Mouse (Mus musculus) kidney, postnatal 0 days (tissue): ENCODE data around the gene Blnk. TPM values are rescaled to one million over a fixed set of nuclear protein-coding genes. Genes with fewer than 3 reads are reported as not detected.

Experiments used
- ATAC-seq: fragments of 200-750 bp; cut with Nextera tagmentation; replicated peaks from 2 replicates; pipeline ENCODE4 v1.8.0; 2017; ENCODE audit warnings: low read depth, moderate number of reproducible peaks, moderate TSS enrichment, moderate library complexity; ENCODE audit not compliant: low FRiP score
- DNase-seq: peaks from one replicate; pipeline ENCODE4 v3.0.0-alpha.2; 2016; ENCODE audit warnings: low spot score
- H3K27ac ChIP-seq: fragments of 300-500 bp; sonication (generic); 2 replicates; pipeline ENCODE4 v1.5.1; 2014; ENCODE audit warnings: mild to moderate bottlenecking
- H3K27me3 ChIP-seq: fragments of 300-500 bp; sonication (generic); 2 replicates; pipeline ENCODE4 v1.6.1; 2014; ENCODE audit warnings: low read length, mixed read lengths; ENCODE audit not compliant: insufficient read depth
- H3K36me3 ChIP-seq: fragments of 300-500 bp; sonication (generic); 2 replicates; pipeline ENCODE4 v1.6.1; 2014; ENCODE audit warnings: low read length, mixed read lengths; ENCODE audit not compliant: insufficient read depth
- H3K4me1 ChIP-seq: fragments of 300-500 bp; sonication (generic); replicated peaks from 2 replicates; pipeline ENCODE4 v1.6.1; 2014; ENCODE audit warnings: antibody characterized with exemption, low read length, mixed read lengths; ENCODE audit not compliant: insufficient read depth
- H3K4me2 ChIP-seq: fragments of 300-500 bp; sonication (generic); 2 replicates; pipeline ENCODE4 v1.6.1; 2014; ENCODE audit warnings: mild to moderate bottlenecking, low read length, moderate library complexity, mixed read lengths
- H3K4me3 ChIP-seq: fragments of 300-500 bp; sonication (generic); replicated peaks from 2 replicates; pipeline ENCODE4 v1.5.1; 2014; ENCODE audit warnings: low read depth, low read length
- H3K9ac ChIP-seq: fragments of 300-500 bp; sonication (generic); 2 replicates; pipeline ENCODE4 v1.6.1; 2014; ENCODE audit warnings: low read depth, low read length
- H3K9me3 ChIP-seq: fragments of 300-500 bp; sonication (generic); replicated peaks from 2 replicates; pipeline ENCODE4 v1.6.1; 2016; ENCODE audit warnings: low read length, inconsistent platforms, mixed read lengths
- CTCF ChIP-seq: IDR thresholded peaks from 2 replicates; pipeline ENCODE4 v1.5.1; 2016; ENCODE audit warnings: antibody characterized with exemption, low read depth, mild to moderate bottlenecking, moderate library complexity
- WGBS: fragments of 180-500 bp; shearing (Covaris S2); extraction: QIAGEN DNeasy Blood & Tissue Kit; methylation state at CpG from one replicate; pipeline ENCODE4 v1.1.7; 2014; 5-methylcytosine and 5-hydroxymethylcytosine counted together
- microRNA-seq: library from miRNA; unstranded; fragments of <30 nt; microRNA quantifications from one replicate; pipeline ENCODE4, GENCODE M21; 2016
- polyA plus RNA-seq: library from polyadenylated mRNA; unstranded; fragments of >200 nt; fragmentation: Nextera tagmentation; extraction: Ambion mirVana; gene quantifications from 2 replicates; pipeline ENCODE4 v1.2.1, GENCODE M21; 2015

Gene Blnk
- polyA plus RNA-seq, 1 experiment from 2014 or later, result 29.9 TPM

- no peak for ATAC-seq
- peak; percentile 19 for DNase-seq
- Histone ChIP-seq H3K4me3 (no peak overlapping the region), H3K36me3 (no peaks in the 10 kb centered on the region), H3K9me3 (no peaks in the 10 kb centered on the region), H3K9ac (no peak overlapping the region), H3K27me3 (no peaks in the 10 kb centered on the region), H3K4me1 (no peaks in the 10 kb centered on the region), H3K4me2 (no peak overlapping the region), H3K27ac (no peak overlapping the region)
- TF ChIP-seq CTCF, result no peak
- 70% methylated on average over 9 of the region's 9 CpGs for WGBS
Observed at GRCm38 (mm10) chr19:40931581-40932369, 62.6 kb downstream of the Blnk start.

GRCm38 (mm10) chr19:40895393-40895703, 99.0 kb downstream of the Blnk start:
- Histone ChIP-seq H3K9ac (peak overlapping the region; percentile 66), H3K4me3 (peak overlapping the region; percentile 72), H3K4me2 (peak overlapping the region; percentile 77), H3K4me1 (no peaks in the 10 kb centered on the region), H3K9me3 (0 out of 2 replicates have a peak, but pooled peaks cover 5% of the 10 kb centered on the region), H3K27me3 (peaks cover 10% of the 10 kb centered on the region; the same call in 1 of the 2 replicates), H3K27ac (peak overlapping the region; percentile 87), H3K36me3 (no peaks in the 10 kb centered on the region)
- TF ChIP-seq CTCF, result no peak
- WGBS, result 2% methylated on average over 6 of the region's 6 CpGs
- no peak for ATAC-seq
- DNase-seq, result peak; percentile 27

- WGBS, result under 1% methylated on average over 89 of the region's 89 CpGs
- 0 out of 2 replicates have a peak, but pooled peaks cover 5% of the 10 kb centered on the region for H3K9me3 ChIP-seq
- peak within 1 kb of the TSS; percentile 72 for H3K4me3 ChIP-seq
- DNase-seq, result peak; percentile 93
- peak within 1 kb of the TSS; percentile 77 for H3K4me2 ChIP-seq
- H3K9ac ChIP-seq, result peak within 1 kb of the TSS; percentile 66
- peaks cover 14% of the 10 kb centered on the region; the same call in 1 of the 2 replicates for H3K27me3 ChIP-seq
- TF ChIP-seq CTCF, result no peak
- peak within 1 kb of the TSS; percentile 87 for H3K27ac ChIP-seq
- ATAC-seq, result peak; percentile 93
- H3K36me3 ChIP-seq, result no peaks in the 10 kb centered on the region
- H3K4me1 ChIP-seq, result no peaks in the 10 kb centered on the region
Observed at GRCm38 (mm10) chr19:40894519-40895392, 99.6 kb downstream of the Blnk start, which contains the start of gene Zfp518a. TSS of gene Zfp518a (plus strand) at chr19:40894705.

- Histone ChIP-seq H3K9ac (peak overlapping the region; percentile 66), H3K4me3 (peak overlapping the region; percentile 72), H3K9me3 (0 out of 2 replicates have a peak, but pooled peaks cover 5% of the 10 kb centered on the region), H3K4me2 (peak overlapping the region; percentile 77), H3K27ac (peak overlapping the region; percentile 87), H3K36me3 (no peaks in the 10 kb centered on the region), H3K27me3 (peaks cover 17% of the 10 kb centered on the region), H3K4me1 (no peaks in the 10 kb centered on the region)
- DNase-seq, result no peak
- ATAC-seq, result peak; percentile 16; the same call in 1 of the 2 replicates
- TF ChIP-seq CTCF, result no peak
- WGBS, result 56% methylated on average over 21 of the region's 21 CpGs
Observed at GRCm38 (mm10) chr19:40894071-40894506, 100.2 kb downstream of the Blnk start.

- no peak for TF ChIP-seq CTCF
- DNase-seq (no peak), ATAC-seq (no peak)
- Histone ChIP-seq H3K9me3 (0 out of 2 replicates have a peak, but pooled peaks cover 3% of the 10 kb centered on the region), H3K4me2 (no peak overlapping the region), H3K27me3 (peaks cover 34% of the 10 kb centered on the region), H3K27ac (no peak overlapping the region), H3K4me1 (no peaks in the 10 kb centered on the region), H3K9ac (no peak overlapping the region), H3K36me3 (no peaks in the 10 kb centered on the region), H3K4me3 (no peak overlapping the region)
- 89% methylated on average over 1 of the region's 1 CpGs for WGBS
Observed at GRCm38 (mm10) chr19:40888887-40889286, 105.4 kb downstream of the Blnk start.

- H3K36me3 ChIP-seq, result no peaks in the 10 kb centered on the region
- no peak overlapping the region for H3K27ac ChIP-seq
- DNase-seq, result no peak
- H3K27me3 ChIP-seq, result peaks cover 27% of the 10 kb centered on the region
- 85% methylated on average over 4 of the region's 4 CpGs for whole genome bisulfite sequencing
- no peaks in the 10 kb centered on the region for H3K4me1 ChIP-seq
- H3K4me2 ChIP-seq, result no peak overlapping the region
- H3K9me3 ChIP-seq, result no peaks in the 10 kb centered on the region
- H3K9ac ChIP-seq, result no peak overlapping the region
- ATAC-seq, result no peak
- no peak overlapping the region for H3K4me3 ChIP-seq
- no peak for TF ChIP-seq CTCF
Observed at GRCm38 (mm10) chr19:40881700-40882099, 112.6 kb downstream of the Blnk start.

Small RNA genes within 50 kb of the gene (microRNA-seq; reads per million reads assigned to microRNA genes)
- not detected for gene Mir8092

Other genes starting within 250 kb of the Blnk start
- gene Cc2d2b, start 245.8 kb downstream of the Blnk start, polyA plus RNA-seq, result 0.11 TPM in 1 of 2 replicates, not detected in the other
- 8.8 and 9.0 TPM in 2 replicates for gene Ccnj, start 163.3 kb downstream of the Blnk start, polyA plus RNA-seq
- gene Zfp518a, start 99.8 kb downstream of the Blnk start, polyA plus RNA-seq, result 9.3 and 9.6 TPM in 2 replicates
- gene Dntt, start 34.7 kb upstream of the Blnk start, polyA plus RNA-seq, result 0.09 and 0.17 TPM in 2 replicates
- not detected in 2 replicates for gene Opalin, start 82.6 kb upstream of the Blnk start, polyA plus RNA-seq
- not detected in 2 replicates for gene Tll2, start 212.3 kb upstream of the Blnk start, polyA plus RNA-seq